Mouse (Mus musculus) left cerebral cortex, adult 2 months (tissue): ENCODE measurements around the gene Nemf. TPM values are rescaled to one million over a fixed set of nuclear protein-coding genes. Genes with fewer than 3 reads are reported as not detected.

Experiments used
- DNase-seq, 2 experiments: peaks; one replicate each; pipeline ENCODE4 v3.0.0; 2021 to 2022; ENCODE audit warnings: low spot score in 2 of 2, mixed read lengths in 1 of 2; ENCODE audit errors: extremely low spot score in 1 of 2
- H3K27ac ChIP-seq: fragments of 200-600 bp; 2 replicates; pipeline ENCODE4 v1.8.1; 2022
- H3K4me3 ChIP-seq: fragments of 200-600 bp; 2 replicates; pipeline ENCODE4 v1.8.1; 2022
- CTCF ChIP-seq: fragments of 200-600 bp; IDR thresholded peaks from 2 replicates; pipeline ENCODE4 v1.8.1; 2022; ENCODE audit warnings: antibody characterized with exemption, mild to moderate bottlenecking, moderate library complexity
- intact Hi-C: fragments of 180-260 bp; cut with DNase I; formaldehyde crosslinking; loops from one replicate; pipeline ENCODE4 v1.15.1; 2025
- total RNA-seq, 2 experiments: library from RNA; stranded (reverse); gene quantifications; 2 replicates each; pipeline ENCODE4 v1.2.3; 2021

The Nemf gene
- total RNA-seq, 2 experiments from 2014 or later = 46.3 to 53.7 TPM

GRCm38 (mm10) chr12:69298281-69298680 is 58.7 kb downstream of the Nemf start:
- Histone ChIP-seq H3K4me3 (no peak overlapping the region), H3K27ac (no peak overlapping the region)
- no peak for DNase-seq
- intact Hi-C loops = no loop called here
- TF ChIP-seq CTCF = no peak; the same call in 1 of the 2 replicates

GRCm38 (mm10) chr12:69297411-69298150 is 59.4 kb downstream of the Nemf start:
- intact Hi-C loops = loop anchor here (2.0 kb wide), 2 partner anchors 57 to 101 kb away; partner anchors contain the start of genes Gm49383 and Klhdc1
- Histone ChIP-seq H3K27ac (peak overlapping the region; percentile 97), H3K4me3 (peak overlapping the region; percentile 98)
- no peak for DNase-seq
- TF ChIP-seq CTCF = no peak

- DNase-seq = peak; percentile 87 to 88
- Histone ChIP-seq H3K27ac (peak within 1 kb of the TSS; percentile 97), H3K4me3 (peak within 1 kb of the TSS; percentile 98)
- intact Hi-C loops = loop anchor here (2.0 kb wide), 2 partner anchors 56 to 100 kb away; partner anchors contain the start of genes Gm49383 and Klhdc1
- TF ChIP-seq CTCF = no peak
Observed at GRCm38 (mm10) chr12:69296511-69297410, 60.2 kb downstream of the Nemf start, which contains the start of gene Klhdc2. Gene Klhdc2, plus strand, starts transcription at chr12:69296681.

- no peak for DNase-seq
- H3K27ac ChIP-seq = peak overlapping the region; percentile 97
- peak overlapping the region; percentile 98 for H3K4me3 ChIP-seq
- intact Hi-C loops = loop anchor here (2.0 kb wide), 2 partner anchors 55 to 99 kb away; partner anchors contain the start of genes Gm49383 and Klhdc1
- TF ChIP-seq CTCF = no peak
Observed at GRCm38 (mm10) chr12:69295651-69296050, 61.3 kb downstream of the Nemf start.

GRCm38 (mm10) chr12:69294936-69295335 is 62.0 kb downstream of the Nemf start:
- no peak for DNase-seq
- Histone ChIP-seq H3K27ac (no peak overlapping the region), H3K4me3 (no peak overlapping the region)
- no peak for TF ChIP-seq CTCF
- intact Hi-C loops = no loop called here

GRCm38 (mm10) chr12:69293815-69294214 is 63.1 kb downstream of the Nemf start:
- no peak overlapping the region for H3K27ac ChIP-seq
- TF ChIP-seq CTCF = no peak
- intact Hi-C loops = no loop called here
- no peak overlapping the region for H3K4me3 ChIP-seq
- DNase-seq = no peak

GRCm38 (mm10) chr12:69292401-69292800 is 64.6 kb downstream of the Nemf start:
- intact Hi-C loops = no loop called here
- no peak overlapping the region for H3K27ac ChIP-seq
- no peak overlapping the region for H3K4me3 ChIP-seq
- TF ChIP-seq CTCF = no peak
- no peak for DNase-seq

GRCm38 (mm10) chr12:69288699-69289098 is 68.3 kb downstream of the Nemf start:
- no peak overlapping the region for H3K4me3 ChIP-seq
- H3K27ac ChIP-seq = no peak overlapping the region
- intact Hi-C loops = no loop called here
- no peak for TF ChIP-seq CTCF
- no peak for DNase-seq

GRCm38 (mm10) chr12:69287535-69287934 is 69.4 kb downstream of the Nemf start:
- Histone ChIP-seq H3K27ac (no peak overlapping the region), H3K4me3 (no peak overlapping the region)
- intact Hi-C loops = no loop called here
- DNase-seq = no peak
- no peak for TF ChIP-seq CTCF

GRCm38 (mm10) chr12:69283146-69283545 is 73.8 kb downstream of the Nemf start:
- intact Hi-C loops = no loop called here
- TF ChIP-seq CTCF = no peak
- no peak overlapping the region for H3K27ac ChIP-seq
- no peak for DNase-seq
- H3K4me3 ChIP-seq = no peak overlapping the region

- intact Hi-C loops = no loop called here
- no peak overlapping the region for H3K4me3 ChIP-seq
Observed at GRCm38 (mm10) chr12:69280915-69281314, 76.0 kb downstream of the Nemf start.

GRCm38 (mm10) chr12:69279931-69280469 is 77.0 kb downstream of the Nemf start:
- no peak overlapping the region for H3K4me3 ChIP-seq
- intact Hi-C loops = no loop called here
- no peak for TF ChIP-seq CTCF
- no peak for DNase-seq
- no peak overlapping the region for H3K27ac ChIP-seq

More at GRCm38 (mm10) chr12:69280915-69281314, 76.0 kb downstream of the Nemf start:
- no peak for DNase-seq
- H3K27ac ChIP-seq = no peak overlapping the region
- no peak for TF ChIP-seq CTCF
